Mouse (Mus musculus) liver, embryonic 14.5 days (tissue): ENCODE measurements around the gene Spock1.

ENCODE experiments used
- CTCF ChIP-seq: IDR thresholded peaks from 2 replicates; pipeline ENCODE4 v1.5.1; 2016; ENCODE audit warnings: antibody characterized with exemption, low read depth, control low read depth
- EP300 ChIP-seq: IDR thresholded peaks from 2 replicates; pipeline ENCODE4 v1.6.1; 2016; ENCODE audit warnings: antibody characterized with exemption, low read depth

- TF ChIP-seq CTCF (no peak), EP300 (no peak)
These were observed 457.8 kb downstream of the Spock1 start for GRCm38 (mm10) chr13:57450189-57450821.
